27 mouse cellular contexts compared by ENCODE assay signal in the genomic region with DNA sequence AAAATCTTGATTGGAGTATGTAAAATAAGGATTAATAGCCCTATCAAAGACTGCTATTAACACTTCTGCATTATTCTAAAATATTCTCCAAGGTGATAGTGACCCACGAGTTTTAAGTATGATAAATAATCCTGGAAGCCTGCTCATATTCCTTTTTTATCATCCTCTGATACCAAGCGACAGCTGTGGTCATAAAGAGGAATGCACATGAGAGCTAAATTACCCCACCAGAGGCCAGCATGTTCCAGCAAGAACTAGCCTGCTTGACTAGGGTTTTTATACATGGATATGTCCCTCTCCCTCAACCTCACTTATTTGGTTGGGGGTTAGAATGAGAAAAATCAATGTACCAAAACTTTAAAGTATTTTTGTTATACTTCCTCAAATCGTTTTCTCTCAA. TPM values are rescaled to one million over a fixed set of nuclear protein-coding genes. Genes with fewer than 3 reads are reported as not detected.
DNase-seq lines count a peak whose midpoint lies in the region; ATAC-seq and TF ChIP-seq lines count a peak whose summit lies in the region.
"Had no signal": no experiment of that assay in that cellular context is flagged by ENCODE, and none has a peak within 500 bp of the region (broad histone marks: within the 10 kb centered on the region; RNA-seq: fewer than 3 reads in every experiment).

No protein-coding gene starts in this region.

- 45% methylated on average over 3 of the region's 3 CpGs for WGBS in heart, embryonic 16.5 days
- 55% methylated on average over 3 of the region's 3 CpGs for WGBS in lung, postnatal 0 days
- 27% methylated on average over 3 of the region's 3 CpGs for WGBS in intestine, postnatal 0 days
- 47% methylated on average over 3 of the region's 3 CpGs for WGBS in liver, postnatal 0 days (ENCODE audit: insufficient replicate concordance)

- no peaks in the 10 kb centered on the region for H3K9me3 ChIP-seq in heart, embryonic 16.5 days (replicated peaks; ENCODE audit: control insufficient read depth, low read length)
- no peaks in the 10 kb centered on the region for H3K9me3 ChIP-seq in lung, postnatal 0 days (ENCODE audit: low read length)
- no peaks in the 10 kb centered on the region for H3K9me3 ChIP-seq in intestine, postnatal 0 days (ENCODE audit: control insufficient read depth)
- no peaks in the 10 kb centered on the region for H3K9me3 ChIP-seq in liver, postnatal 0 days (ENCODE audit: low read length)
- H3K9me3 ChIP-seq: forebrain, embryonic 12.5 days; hindbrain, embryonic 12.5 days; limb, embryonic 10.5 days; limb, embryonic 15.5 days; liver, embryonic 13.5 days; neural tube, embryonic 15.5 days had no signal

- H3K4me2 ChIP-seq in heart, embryonic 16.5 days (ENCODE audit: low read depth, low read length), result no peak overlapping the region
- H3K4me2 ChIP-seq in lung, postnatal 0 days (replicated peaks; ENCODE audit: low read depth, low read length), result no peak overlapping the region
- no peak overlapping the region for H3K4me2 ChIP-seq in intestine, postnatal 0 days (replicated peaks; ENCODE audit: low read depth)
- no peak overlapping the region for H3K4me2 ChIP-seq in liver, postnatal 0 days (ENCODE audit: low read depth, low read length)
- H3K4me2 ChIP-seq: forebrain, embryonic 12.5 days; hindbrain, embryonic 12.5 days; limb, embryonic 15.5 days; liver, embryonic 13.5 days; lung, embryonic 14.5 days; midbrain, embryonic 11.5 days; neural tube, embryonic 15.5 days had no signal

- no peak overlapping the region for H3K9ac ChIP-seq in heart, embryonic 16.5 days (ENCODE audit: low read length)
- H3K9ac ChIP-seq in lung, postnatal 0 days (replicated peaks; ENCODE audit: low read depth), result no peak overlapping the region
- H3K9ac ChIP-seq in intestine, postnatal 0 days (ENCODE audit: low read depth, low read length), result no peak overlapping the region
- H3K9ac ChIP-seq in liver, postnatal 0 days (replicated peaks), result no peak overlapping the region
- H3K9ac ChIP-seq: forebrain, embryonic 12.5 days; forebrain, postnatal 0 days; hindbrain, embryonic 12.5 days; limb, embryonic 15.5 days; liver, embryonic 13.5 days; lung, embryonic 14.5 days; neural tube, embryonic 15.5 days had no signal

- DNase-seq in frontal cortex, adult 2 months (ENCODE audit: extremely low spot score in 1 of 2, low spot score in 1 of 2), result no peak
- DNase-seq in heart, adult 11 months, result no peak
- no peak for DNase-seq in lung, postnatal 0 days (ENCODE audit: low spot score)
- no peak for DNase-seq in lung, adult 18-20 months
- DNase-seq in liver, postnatal 0 days, result no peak
- DNase-seq: adrenal gland, postnatal 25 days; cerebellum, adult 2 months; cerebellum, postnatal 14 days; forebrain, postnatal 0 days; gastrocnemius, postnatal 36 days; heart, postnatal 36 days; kidney, postnatal 4 days; liver, embryonic 13.5 days; lung, embryonic 14.5 days; spleen, adult 18-20 months; thymus, adult 18-20 months; thymus, postnatal 25 days had no signal

- peak overlapping the region; percentile 23 for H3K27ac ChIP-seq in heart, embryonic 16.5 days (ENCODE audit: low read length)
- 0 out of 2 replicates have a peak overlapping the region, but pooled peaks have one; percentile 11 for H3K27ac ChIP-seq in lung, postnatal 0 days (ENCODE audit: low read length)
- H3K27ac ChIP-seq in intestine, postnatal 0 days (ENCODE audit: low read depth, low read length), result no peak overlapping the region
- H3K27ac ChIP-seq in liver, postnatal 0 days (ENCODE audit: low read depth), result no peak overlapping the region
- H3K27ac ChIP-seq: forebrain, embryonic 12.5 days; hindbrain, embryonic 12.5 days; hindbrain, postnatal 0 days; limb, embryonic 10.5 days; liver, embryonic 13.5 days; neural tube, embryonic 15.5 days had no signal

- no peak for TF ChIP-seq EP300 in lung, postnatal 0 days (IDR thresholded peaks at IDR 0.05)
- TF ChIP-seq EP300 in liver, postnatal 0 days (IDR thresholded peaks at IDR 0.05; ENCODE audit: low read depth), result no peak

- peaks cover 36% of the 10 kb centered on the region for H3K4me1 ChIP-seq in heart, embryonic 16.5 days (ENCODE audit: control insufficient read depth, insufficient read depth, low read length)
- H3K4me1 ChIP-seq in lung, postnatal 0 days (ENCODE audit: insufficient read depth, low read depth, low read length), result peaks cover 5% of the 10 kb centered on the region; the same call in 1 of the 2 replicates
- H3K4me1 ChIP-seq in intestine, postnatal 0 days (replicated peaks; ENCODE audit: control insufficient read depth, insufficient read depth, low read length), result 0 out of 2 replicates have a peak, but pooled peaks cover 8% of the 10 kb centered on the region
- H3K4me1 ChIP-seq in liver, postnatal 0 days (ENCODE audit: insufficient read depth), result peaks cover 12% of the 10 kb centered on the region
- H3K4me1 ChIP-seq: forebrain, embryonic 12.5 days had no signal

- H3K27me3 ChIP-seq in heart, embryonic 16.5 days (ENCODE audit: control insufficient read depth, insufficient read depth, low read length), result no peaks in the 10 kb centered on the region
- H3K27me3 ChIP-seq in lung, postnatal 0 days (replicated peaks; ENCODE audit: insufficient read depth, low read length), result no peaks in the 10 kb centered on the region
- no peaks in the 10 kb centered on the region for H3K27me3 ChIP-seq in intestine, postnatal 0 days (replicated peaks; ENCODE audit: control insufficient read depth, insufficient read depth, low read length)
- no peaks in the 10 kb centered on the region for H3K27me3 ChIP-seq in liver, postnatal 0 days (ENCODE audit: insufficient read depth, low read length)
- H3K27me3 ChIP-seq: forebrain, embryonic 12.5 days; hindbrain, embryonic 12.5 days; limb, embryonic 15.5 days; liver, embryonic 13.5 days; neural tube, embryonic 15.5 days had no signal

- peaks cover 8% of the 10 kb centered on the region for H3K36me3 ChIP-seq in heart, embryonic 16.5 days (ENCODE audit: control insufficient read depth, insufficient read depth)
- peaks cover 2% of the 10 kb centered on the region; the same call in 1 of the 2 replicates for H3K36me3 ChIP-seq in lung, postnatal 0 days (ENCODE audit: insufficient read depth, low read length)
- H3K36me3 ChIP-seq in intestine, postnatal 0 days (ENCODE audit: control insufficient read depth, insufficient read depth), result no peaks in the 10 kb centered on the region
- no peaks in the 10 kb centered on the region for H3K36me3 ChIP-seq in liver, postnatal 0 days (replicated peaks; ENCODE audit: insufficient read depth, low read length)
- H3K36me3 ChIP-seq: forebrain, embryonic 12.5 days; hindbrain, embryonic 12.5 days; liver, embryonic 13.5 days had no signal

- ATAC-seq in frontal cortex, adult (ENCODE audit: low TSS enrichment), result 0 out of 2 replicates have a peak, but pooled peaks have one; percentile 42
- no peak for ATAC-seq in heart, embryonic 16.5 days (replicated peaks; ENCODE audit: extremely low read depth, insufficient read depth, low FRiP score)
- no peak for ATAC-seq in lung, postnatal 0 days
- no peak; the same call in 1 of the 2 replicates for ATAC-seq in intestine, postnatal 0 days
- no peak for ATAC-seq in liver, postnatal 0 days
- ATAC-seq: forebrain, postnatal 0 days; hindbrain, postnatal 0 days had no signal

- no peak for TF ChIP-seq CTCF in lung, postnatal 0 days (IDR thresholded peaks at IDR 0.05)
- TF ChIP-seq CTCF in intestine, postnatal 0 days (IDR thresholded peaks at IDR 0.05; ENCODE audit: low read depth), result peak; percentile 30; the same call in 1 of the 2 replicates
- TF ChIP-seq CTCF in liver, postnatal 0 days (IDR thresholded peaks at IDR 0.05; ENCODE audit: low read depth), result no peak

- no peak overlapping the region for H3K4me3 ChIP-seq in heart, embryonic 16.5 days (ENCODE audit: low read length)
- H3K4me3 ChIP-seq in lung, postnatal 0 days (ENCODE audit: low read depth, low read length), result no peak overlapping the region
- no peak overlapping the region for H3K4me3 ChIP-seq in intestine, postnatal 0 days (ENCODE audit: low read depth, low read length)
- no peak overlapping the region for H3K4me3 ChIP-seq in liver, postnatal 0 days (ENCODE audit: low read depth, low read length)
- H3K4me3 ChIP-seq: forebrain, embryonic 12.5 days; hindbrain, embryonic 12.5 days; limb, embryonic 10.5 days; limb, embryonic 15.5 days; liver, embryonic 13.5 days; neural tube, embryonic 15.5 days had no signal

RNA-seq across cellular contexts. Expression of a gene that starts 56.8 kb away (rescaled TPM):
- 318 and 342 TPM in 2 replicates for polyA plus RNA-seq in frontal cortex, adult 2 months (2012; rRNA removed)
- 164 and 178 TPM in 2 replicates for polyA plus RNA-seq in heart, embryonic 16.5 days (2015; fragmentation: Nextera tagmentation; extraction: Ambion mirVana)
- 220 and 256 TPM in 2 replicates for polyA plus RNA-seq in lung, postnatal 0 days (2015; fragmentation: Nextera tagmentation; extraction: Ambion mirVana)
- 73.5 and 84.7 TPM in 2 replicates for polyA plus RNA-seq in intestine, postnatal 0 days (2015; fragmentation: Nextera tagmentation; extraction: Ambion mirVana)
- polyA plus RNA-seq in liver, postnatal 0 days (2015; fragmentation: Nextera tagmentation; extraction: Ambion mirVana), result 18.9 and 19.2 TPM in 2 replicates

Comparison
In these comparisons a context has a peak if more than half of its experiments do, and no peak if none do; other contexts are left out.
1. H3K27ac ChIP-seq: peak in heart, embryonic 16.5 days (single experiment) and lung, postnatal 0 days (single experiment); none in intestine, postnatal 0 days (single experiment) and liver, postnatal 0 days (single experiment).